Mouse (Mus musculus): ENCODE measurements around the gene Trappc6a. TPM values are rescaled to one million over a fixed set of nuclear protein-coding genes. Genes with fewer than 3 reads are reported as not detected.

Gene Trappc6a
- polyA plus RNA-seq, 1 experiment from 2014 or later: 31.7 TPM

- no peak for ATAC-seq (ENCODE audit: low read depth)
- H3K27ac ChIP-seq (ENCODE audit: low read depth, low read length): no peak overlapping the region
- no peak overlapping the region for H3K4me2 ChIP-seq (ENCODE audit: low read depth, low read length)
- no peak overlapping the region for H3K4me3 ChIP-seq (ENCODE audit: low read depth, low read length)
- no peak overlapping the region for H3K9ac ChIP-seq (replicated peaks; ENCODE audit: low read depth, low read length)
- H3K4me1 ChIP-seq (ENCODE audit: control insufficient read depth, insufficient read depth, low read length): 0 out of 2 replicates have a peak, but pooled peaks cover 2% of the 10 kb centered on the region
- no peaks in the 10 kb centered on the region for H3K36me3 ChIP-seq (ENCODE audit: control insufficient read depth, insufficient read depth, low read length)
- H3K27me3 ChIP-seq (ENCODE audit: control insufficient read depth, insufficient read depth, low read length): no peaks in the 10 kb centered on the region
- WGBS: 91% methylated on average over 10 of the region's 10 CpGs
- no peaks in the 10 kb centered on the region for H3K9me3 ChIP-seq (ENCODE audit: control insufficient read depth, low read length)
Observed at GRCm38 (mm10) chr7:19549394-19549793, 41.2 kb downstream of the Trappc6a start.

DNA sequence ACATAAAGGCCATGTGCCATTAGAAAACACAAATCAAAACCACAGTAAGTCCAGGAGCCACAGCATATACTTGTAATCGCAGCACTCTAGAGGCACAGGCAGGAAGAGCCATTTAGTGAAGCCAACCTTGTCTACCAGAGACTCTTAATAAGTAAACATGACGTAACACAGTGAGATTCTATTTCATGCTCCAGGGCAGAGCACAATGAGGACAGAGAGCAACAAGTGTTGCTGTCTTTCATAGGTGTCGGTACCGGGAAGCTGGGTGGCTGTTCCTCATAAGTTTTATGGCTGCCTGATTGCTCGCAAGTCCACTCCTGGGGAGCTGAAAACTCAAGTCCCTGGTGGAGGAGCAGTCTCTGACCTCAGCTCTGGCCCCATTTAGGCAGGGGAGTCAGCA, 43.4 kb downstream of the Trappc6a start:
- Histone ChIP-seq H3K9ac (replicated peaks; ENCODE audit: low read depth, low read length) (no peak overlapping the region), H3K9me3 (ENCODE audit: control insufficient read depth, low read length) (no peaks in the 10 kb centered on the region), H3K36me3 (ENCODE audit: control insufficient read depth, insufficient read depth, low read length) (no peaks in the 10 kb centered on the region), H3K27me3 (ENCODE audit: control insufficient read depth, insufficient read depth, low read length) (no peaks in the 10 kb centered on the region), H3K27ac (ENCODE audit: low read depth, low read length) (no peak overlapping the region), H3K4me2 (ENCODE audit: low read depth, low read length) (no peak overlapping the region), H3K4me1 (ENCODE audit: control insufficient read depth, insufficient read depth, low read length) (0 out of 2 replicates have a peak, but pooled peaks cover 1% of the 10 kb centered on the region), H3K4me3 (ENCODE audit: low read depth, low read length) (no peak overlapping the region)
- 68% methylated on average over 5 of the region's 5 CpGs for WGBS
- ATAC-seq (ENCODE audit: low read depth): no peak

- H3K9me3 ChIP-seq (ENCODE audit: control insufficient read depth, low read length): no peaks in the 10 kb centered on the region
- H3K36me3 ChIP-seq (ENCODE audit: control insufficient read depth, insufficient read depth, low read length): no peaks in the 10 kb centered on the region
- no peaks in the 10 kb centered on the region; the same call in 1 of the 2 replicates for H3K4me1 ChIP-seq (ENCODE audit: control insufficient read depth, insufficient read depth, low read length)
- no peak overlapping the region for H3K9ac ChIP-seq (replicated peaks; ENCODE audit: low read depth, low read length)
- no peak overlapping the region for H3K27ac ChIP-seq (ENCODE audit: low read depth, low read length)
- H3K27me3 ChIP-seq (ENCODE audit: control insufficient read depth, insufficient read depth, low read length): no peaks in the 10 kb centered on the region
- WGBS: 35% methylated on average over 2 of the region's 2 CpGs
- no peak for ATAC-seq (ENCODE audit: low read depth)
- H3K4me2 ChIP-seq (ENCODE audit: low read depth, low read length): no peak overlapping the region
- no peak overlapping the region for H3K4me3 ChIP-seq (ENCODE audit: low read depth, low read length)
Observed at GRCm38 (mm10) chr7:19552443-19552842, 44.2 kb downstream of the Trappc6a start.

DNA sequence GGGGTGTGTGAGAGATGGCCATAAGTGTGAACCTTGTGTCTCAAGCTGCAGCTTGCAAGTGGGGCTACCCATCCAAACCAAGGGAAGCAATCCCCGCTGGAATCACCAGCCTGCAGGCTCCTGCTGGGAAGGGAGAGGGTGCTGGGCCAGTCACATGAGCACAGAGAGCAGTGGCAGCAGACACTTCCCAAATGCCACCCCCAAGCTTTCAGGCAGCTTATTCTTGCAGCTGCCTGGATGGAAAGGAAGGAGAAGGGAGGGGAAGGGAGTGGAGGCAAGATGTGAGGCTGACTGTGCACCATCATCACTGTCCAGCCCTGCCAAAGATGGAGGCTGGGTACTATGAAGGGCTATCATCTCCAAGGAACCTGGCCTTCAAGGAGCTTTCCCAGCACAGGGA, 46.0 kb downstream of the Trappc6a start:
- H3K27me3 ChIP-seq (ENCODE audit: control insufficient read depth, insufficient read depth, low read length): no peaks in the 10 kb centered on the region
- no peak overlapping the region for H3K9ac ChIP-seq (replicated peaks; ENCODE audit: low read depth, low read length)
- ATAC-seq (ENCODE audit: low read depth): no peak
- H3K4me2 ChIP-seq (ENCODE audit: low read depth, low read length): no peak overlapping the region
- peaks cover 9% of the 10 kb centered on the region for H3K4me1 ChIP-seq (ENCODE audit: control insufficient read depth, insufficient read depth, low read length)
- no peaks in the 10 kb centered on the region for H3K36me3 ChIP-seq (ENCODE audit: control insufficient read depth, insufficient read depth, low read length)
- H3K4me3 ChIP-seq (ENCODE audit: low read depth, low read length): no peak overlapping the region
- no peaks in the 10 kb centered on the region for H3K9me3 ChIP-seq (ENCODE audit: control insufficient read depth, low read length)
- WGBS: 60% methylated on average over 1 of the region's 1 CpGs
- no peak overlapping the region for H3K27ac ChIP-seq (ENCODE audit: low read depth, low read length)

DNA sequence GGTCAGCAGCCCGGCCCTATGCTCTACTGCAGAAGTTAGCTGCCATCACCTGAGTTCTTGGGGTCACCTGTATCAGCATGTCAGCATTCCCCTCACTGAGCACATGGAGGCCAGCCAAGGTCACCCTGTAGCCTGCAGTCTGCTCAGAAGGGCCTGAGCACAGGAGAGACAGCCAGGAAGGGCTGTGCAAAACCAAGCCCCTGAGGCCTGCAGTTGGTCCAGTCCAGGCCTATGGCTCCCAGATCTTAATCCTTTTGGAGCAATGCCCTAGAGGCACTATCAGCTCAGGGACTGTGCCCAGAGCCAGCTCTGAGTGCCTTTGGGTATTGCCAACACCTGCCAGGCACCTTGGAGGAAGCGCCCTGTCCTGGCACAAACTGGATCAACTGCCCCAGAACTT, 48.9 kb downstream of the Trappc6a start:
- no peaks in the 10 kb centered on the region for H3K27me3 ChIP-seq (ENCODE audit: control insufficient read depth, insufficient read depth, low read length)
- WGBS: 98% methylated on average over 2 of the region's 2 CpGs
- peaks cover 28% of the 10 kb centered on the region for H3K4me1 ChIP-seq (ENCODE audit: control insufficient read depth, insufficient read depth, low read length)
- no peaks in the 10 kb centered on the region for H3K9me3 ChIP-seq (ENCODE audit: control insufficient read depth, low read length)
- H3K4me3 ChIP-seq (ENCODE audit: low read depth, low read length): no peak overlapping the region
- H3K36me3 ChIP-seq (ENCODE audit: control insufficient read depth, insufficient read depth, low read length): no peaks in the 10 kb centered on the region
- 0 out of 2 replicates have a peak overlapping the region, but pooled peaks have one; percentile 7 for H3K9ac ChIP-seq (replicated peaks; ENCODE audit: low read depth, low read length)
- no peak overlapping the region for H3K4me2 ChIP-seq (ENCODE audit: low read depth, low read length)
- ATAC-seq (ENCODE audit: low read depth): no peak
- H3K27ac ChIP-seq (ENCODE audit: low read depth, low read length): no peak overlapping the region

DNA sequence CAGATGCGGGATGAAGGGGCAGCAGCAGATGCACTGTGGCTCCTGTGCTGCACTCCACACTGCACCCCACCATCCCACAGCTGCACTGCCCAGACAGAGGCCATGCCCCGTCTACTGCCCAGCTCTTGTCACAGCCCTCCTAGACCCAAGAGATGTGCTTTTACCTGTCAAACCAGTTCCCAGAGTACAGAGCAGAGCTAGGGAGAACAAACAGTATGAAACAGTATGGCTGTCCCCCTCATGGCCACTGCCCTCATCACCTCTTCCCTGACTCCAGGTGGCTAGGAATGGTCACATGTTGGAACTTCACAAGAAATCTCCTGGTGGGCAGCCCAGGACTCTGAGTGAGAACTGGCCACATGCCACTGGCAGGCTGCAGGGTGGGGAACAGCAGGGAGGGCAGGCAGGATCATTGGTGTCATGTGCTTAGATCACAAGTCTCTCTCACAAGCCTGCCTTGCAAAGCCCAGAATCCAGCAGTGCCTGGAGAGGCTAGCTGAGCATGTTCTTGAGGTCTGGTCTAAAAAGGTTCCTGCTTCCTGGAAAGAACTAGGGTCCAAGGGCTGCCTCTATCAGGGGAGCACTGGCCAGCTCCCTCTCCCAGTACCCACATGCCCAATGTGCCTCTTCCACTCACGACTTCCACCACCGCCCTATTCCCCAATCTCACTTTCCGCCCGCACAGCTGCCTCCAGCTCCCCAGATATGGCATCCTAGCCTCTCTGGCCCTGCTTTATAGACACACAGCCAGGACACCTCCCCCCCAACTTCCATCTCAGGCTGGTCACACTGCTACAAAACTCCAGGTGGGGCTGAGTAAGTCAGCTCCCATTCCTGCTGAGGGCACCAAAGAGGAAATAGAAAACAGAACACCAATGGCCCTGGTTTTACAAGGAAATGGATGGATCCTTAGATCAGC, 50.0 kb downstream of the Trappc6a start:
- no peak overlapping the region for H3K27ac ChIP-seq (ENCODE audit: low read depth, low read length)
- WGBS: 94% methylated on average over 6 of the region's 6 CpGs
- no peak overlapping the region for H3K4me3 ChIP-seq (ENCODE audit: low read depth, low read length)
- H3K4me1 ChIP-seq (ENCODE audit: control insufficient read depth, insufficient read depth, low read length): peaks cover 28% of the 10 kb centered on the region
- H3K27me3 ChIP-seq (ENCODE audit: control insufficient read depth, insufficient read depth, low read length): no peaks in the 10 kb centered on the region
- H3K36me3 ChIP-seq (ENCODE audit: control insufficient read depth, insufficient read depth, low read length): no peaks in the 10 kb centered on the region
- H3K9ac ChIP-seq (replicated peaks; ENCODE audit: low read depth, low read length): no peak overlapping the region
- H3K9me3 ChIP-seq (ENCODE audit: control insufficient read depth, low read length): no peaks in the 10 kb centered on the region
- ATAC-seq (ENCODE audit: low read depth): no peak
- H3K4me2 ChIP-seq (ENCODE audit: low read depth, low read length): no peak overlapping the region

DNA sequence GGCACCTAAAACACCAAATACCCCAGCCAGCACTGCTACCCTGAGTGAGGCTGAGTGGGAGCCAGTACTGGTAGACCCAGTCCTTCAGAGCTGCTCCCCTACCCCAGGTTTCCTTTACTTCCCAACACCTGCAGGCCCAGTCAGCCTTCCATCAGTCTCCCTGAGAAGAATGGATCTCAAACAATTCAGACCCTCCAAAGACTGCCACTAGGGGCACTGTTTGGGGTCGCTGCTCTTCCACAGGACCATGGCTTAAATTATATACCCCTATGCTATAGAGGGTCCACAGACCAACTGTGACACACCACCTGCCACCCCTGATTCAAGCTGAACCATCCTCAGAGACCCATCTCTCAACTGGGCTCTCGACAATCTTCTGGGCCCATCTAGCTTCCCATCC, 50.8 kb downstream of the Trappc6a start:
- Histone ChIP-seq H3K36me3 (ENCODE audit: control insufficient read depth, insufficient read depth, low read length) (no peaks in the 10 kb centered on the region), H3K4me2 (ENCODE audit: low read depth, low read length) (peak overlapping the region; percentile 75; the same call in 1 of the 2 replicates), H3K27ac (ENCODE audit: low read depth, low read length) (no peak overlapping the region), H3K9ac (replicated peaks; ENCODE audit: low read depth, low read length) (no peak overlapping the region), H3K4me1 (ENCODE audit: control insufficient read depth, insufficient read depth, low read length) (peaks cover 28% of the 10 kb centered on the region), H3K27me3 (ENCODE audit: control insufficient read depth, insufficient read depth, low read length) (no peaks in the 10 kb centered on the region), H3K4me3 (ENCODE audit: low read depth, low read length) (no peak overlapping the region), H3K9me3 (ENCODE audit: control insufficient read depth, low read length) (no peaks in the 10 kb centered on the region)
- ATAC-seq (ENCODE audit: low read depth): no peak
- WGBS: 28% methylated on average over 2 of the region's 2 CpGs

GRCm38 (mm10) chr7:19560491-19561260, 52.5 kb downstream of the Trappc6a start:
- Histone ChIP-seq H3K4me1 (ENCODE audit: control insufficient read depth, insufficient read depth, low read length) (peaks cover 28% of the 10 kb centered on the region), H3K4me2 (ENCODE audit: low read depth, low read length) (peak overlapping the region; percentile 75), H3K4me3 (ENCODE audit: low read depth, low read length) (peak overlapping the region; percentile 91), H3K27ac (ENCODE audit: low read depth, low read length) (no peak overlapping the region), H3K9me3 (ENCODE audit: control insufficient read depth, low read length) (no peaks in the 10 kb centered on the region), H3K36me3 (ENCODE audit: control insufficient read depth, insufficient read depth, low read length) (peaks cover 7% of the 10 kb centered on the region; the same call in 1 of the 2 replicates), H3K27me3 (ENCODE audit: control insufficient read depth, insufficient read depth, low read length) (no peaks in the 10 kb centered on the region), H3K9ac (replicated peaks; ENCODE audit: low read depth, low read length) (peak overlapping the region; percentile 87)
- no peak for ATAC-seq (ENCODE audit: low read depth)
- WGBS: 26% methylated on average over 11 of the region's 11 CpGs

DNA sequence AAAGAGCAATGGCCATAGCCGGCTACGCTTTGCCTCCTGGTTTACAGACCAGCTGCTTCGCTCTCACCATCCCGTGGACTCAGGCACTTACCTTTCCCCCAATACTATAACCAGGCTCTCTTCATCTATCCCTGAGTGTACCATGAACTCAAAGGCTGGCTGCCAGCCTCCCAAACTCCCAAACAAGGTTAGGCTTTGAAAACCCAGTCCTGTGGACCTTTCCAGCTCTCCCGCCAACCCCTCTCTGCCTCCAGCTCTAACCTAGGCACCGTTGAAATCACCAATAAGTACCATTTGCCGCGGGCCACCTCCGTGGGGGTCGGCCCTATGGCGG, 53.2 kb downstream of the Trappc6a start:
- H3K36me3 ChIP-seq (ENCODE audit: control insufficient read depth, insufficient read depth, low read length): peaks cover 7% of the 10 kb centered on the region; the same call in 1 of the 2 replicates
- peak overlapping the region; percentile 91 for H3K4me3 ChIP-seq (ENCODE audit: low read depth, low read length)
- WGBS: under 1% methylated on average over 11 of the region's 11 CpGs
- H3K27ac ChIP-seq (ENCODE audit: low read depth, low read length): peak overlapping the region; percentile 94
- H3K9me3 ChIP-seq (ENCODE audit: control insufficient read depth, low read length): no peaks in the 10 kb centered on the region
- H3K4me1 ChIP-seq (ENCODE audit: control insufficient read depth, insufficient read depth, low read length): peaks cover 28% of the 10 kb centered on the region
- H3K9ac ChIP-seq (replicated peaks; ENCODE audit: low read depth, low read length): peak overlapping the region; percentile 87
- H3K27me3 ChIP-seq (ENCODE audit: control insufficient read depth, insufficient read depth, low read length): no peaks in the 10 kb centered on the region
- no peak for ATAC-seq (ENCODE audit: low read depth)
- peak overlapping the region; percentile 75 for H3K4me2 ChIP-seq (ENCODE audit: low read depth, low read length)

Data from neural tube, embryonic 14.5 days (tissue).